Mouse (Mus musculus): ENCODE data around the gene Chst11.

DNA sequence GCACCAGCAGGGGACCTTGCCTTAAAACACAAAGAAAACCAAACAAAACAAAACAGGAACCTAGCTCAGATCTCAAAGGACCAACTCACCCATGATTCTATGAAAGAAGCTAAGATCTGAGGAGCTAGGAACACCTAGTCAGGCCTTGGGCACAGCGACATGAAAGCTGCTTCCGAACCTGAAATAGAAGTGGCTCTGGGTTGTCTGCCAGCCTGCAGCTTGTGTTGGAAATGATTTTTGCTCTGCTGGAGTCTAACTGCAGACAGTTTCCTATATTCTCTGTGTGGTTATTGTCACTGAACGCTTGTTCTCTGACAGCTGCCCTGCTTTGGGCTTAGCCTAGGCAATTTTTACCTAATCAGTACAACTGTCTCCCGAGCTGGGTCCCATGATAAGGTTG lies 82.0 kb downstream of the Chst11 start:
- no peak for TF ChIP-seq CTCF (IDR thresholded peaks at IDR 0.05)
- TF ChIP-seq EP300 (IDR thresholded peaks at IDR 0.05) = no peak

Data from lung, postnatal 0 days (tissue).